ENCODE assay signal across 20 mouse cellular contexts in genomic region chr6:53653706-53654360, GRCm38 (mm10).
DNase-seq lines count a peak whose midpoint lies in the region; ATAC-seq and TF ChIP-seq lines count a peak whose summit lies in the region.
"Had no signal": no experiment of that assay in that cellular context is flagged by ENCODE, and none has a peak within 500 bp of the region (broad histone marks: within the 10 kb centered on the region; RNA-seq: fewer than 3 reads in every experiment).

No protein-coding gene starts in this region.

- no peak for DNase-seq in forebrain, embryonic 14.5 days (ENCODE audit: low spot score)
- no peak for DNase-seq in forebrain, postnatal 0 days
- peak; percentile 25 for DNase-seq in kidney, postnatal 0 days (ENCODE audit: low spot score)
- DNase-seq in embryonic facial prominence, embryonic 14.5 days (ENCODE audit: low spot score) = no peak
- DNase-seq in B cell, adult 2 months = no peak
- no peak for DNase-seq in midbrain, embryonic 11.5 days (ENCODE audit: low spot score, missing footprints)
- DNase-seq: adrenal gland, postnatal 14 days; cerebellum, adult 2 months; liver, embryonic 13.5 days; right cerebral cortex, postnatal 14 days; thymus, adult 18-20 months had no signal

- H3K27me3 ChIP-seq in forebrain, embryonic 14.5 days (replicated peaks; ENCODE audit: control insufficient read depth, insufficient read depth, low read length) = no peaks in the 10 kb centered on the region
- no peaks in the 10 kb centered on the region for H3K27me3 ChIP-seq in forebrain, postnatal 0 days (ENCODE audit: insufficient read depth, low read length)
- H3K27me3 ChIP-seq in kidney, postnatal 0 days (ENCODE audit: insufficient read depth, low read length) = no peaks in the 10 kb centered on the region
- no peaks in the 10 kb centered on the region for H3K27me3 ChIP-seq in kidney, embryonic 16.5 days (ENCODE audit: insufficient read depth, low read length)
- no peaks in the 10 kb centered on the region for H3K27me3 ChIP-seq in embryonic facial prominence, embryonic 14.5 days (replicated peaks; ENCODE audit: control insufficient read depth, insufficient read depth, low read length)
- 0 out of 2 replicates have a peak, but pooled peaks cover 3% of the 10 kb centered on the region for H3K27me3 ChIP-seq in limb, embryonic 12.5 days
- H3K27me3 ChIP-seq in midbrain, embryonic 11.5 days (ENCODE audit: control insufficient read depth, insufficient read depth, low read length) = no peaks in the 10 kb centered on the region
- H3K27me3 ChIP-seq: embryonic facial prominence, embryonic 13.5 days; liver, embryonic 13.5 days; midbrain, embryonic 12.5 days had no signal

- no peak overlapping the region for H3K4me3 ChIP-seq in forebrain, embryonic 14.5 days (ENCODE audit: low read depth, low read length)
- H3K4me3 ChIP-seq in forebrain, postnatal 0 days (ENCODE audit: low read depth, low read length) = no peak overlapping the region
- no peak overlapping the region for H3K4me3 ChIP-seq in kidney, postnatal 0 days (replicated peaks; ENCODE audit: low read depth, low read length)
- H3K4me3 ChIP-seq in kidney, embryonic 16.5 days (ENCODE audit: low read length) = no peak overlapping the region
- H3K4me3 ChIP-seq in embryonic facial prominence, embryonic 14.5 days (ENCODE audit: low read depth, low read length) = no peak overlapping the region
- H3K4me3 ChIP-seq in limb, embryonic 12.5 days (replicated peaks) = no peak overlapping the region
- H3K4me3 ChIP-seq in midbrain, embryonic 11.5 days (ENCODE audit: low read depth, low read length) = no peak overlapping the region
- H3K4me3 ChIP-seq: embryonic facial prominence, embryonic 13.5 days; forebrain, embryonic 10.5 days; liver, embryonic 13.5 days; midbrain, embryonic 12.5 days had no signal

- no peak overlapping the region for H3K27ac ChIP-seq in forebrain, embryonic 14.5 days (ENCODE audit: low read depth, low read length)
- no peak overlapping the region for H3K27ac ChIP-seq in forebrain, postnatal 0 days (ENCODE audit: low read depth, low read length)
- no peak overlapping the region for H3K27ac ChIP-seq in kidney, postnatal 0 days
- H3K27ac ChIP-seq in kidney, embryonic 16.5 days (ENCODE audit: low read length) = no peak overlapping the region
- 0 out of 2 replicates have a peak overlapping the region, but pooled peaks have one; percentile 18 for H3K27ac ChIP-seq in embryonic facial prominence, embryonic 14.5 days (replicated peaks; ENCODE audit: low read depth, low read length)
- H3K27ac ChIP-seq in limb, embryonic 12.5 days = peak overlapping the region; percentile 80
- H3K27ac ChIP-seq in midbrain, embryonic 11.5 days (ENCODE audit: low read depth, low read length) = no peak overlapping the region
- H3K27ac ChIP-seq: embryonic facial prominence, embryonic 13.5 days; forebrain, embryonic 10.5 days; liver, embryonic 13.5 days; macrophage; midbrain, embryonic 12.5 days had no signal

- H3K4me2 ChIP-seq in forebrain, embryonic 14.5 days (ENCODE audit: low read length) = no peak overlapping the region
- no peak overlapping the region for H3K4me2 ChIP-seq in forebrain, postnatal 0 days (ENCODE audit: low read depth)
- H3K4me2 ChIP-seq in kidney, postnatal 0 days (ENCODE audit: low read length) = no peak overlapping the region
- H3K4me2 ChIP-seq in kidney, embryonic 16.5 days (replicated peaks; ENCODE audit: low read depth, low read length) = no peak overlapping the region
- no peak overlapping the region for H3K4me2 ChIP-seq in embryonic facial prominence, embryonic 14.5 days (ENCODE audit: low read depth, low read length)
- H3K4me2 ChIP-seq in limb, embryonic 12.5 days = no peak overlapping the region
- H3K4me2 ChIP-seq in midbrain, embryonic 11.5 days = no peak overlapping the region
- H3K4me2 ChIP-seq: embryonic facial prominence, embryonic 13.5 days; heart, embryonic 11.5 days; liver, embryonic 13.5 days; midbrain, embryonic 12.5 days had no signal

- 68% methylated on average over 8 of the region's 8 CpGs for WGBS in forebrain, embryonic 14.5 days
- WGBS in forebrain, postnatal 0 days = 67% methylated on average over 8 of the region's 8 CpGs
- WGBS in kidney, postnatal 0 days = 56% methylated on average over 8 of the region's 8 CpGs
- 46% methylated on average over 8 of the region's 8 CpGs for WGBS in kidney, embryonic 16.5 days
- WGBS in embryonic facial prominence, embryonic 14.5 days = 61% methylated on average over 8 of the region's 8 CpGs
- 38% methylated on average over 8 of the region's 8 CpGs for WGBS in limb, embryonic 12.5 days
- 90% methylated on average over 8 of the region's 8 CpGs for WGBS in midbrain, embryonic 11.5 days

- no peaks in the 10 kb centered on the region for H3K36me3 ChIP-seq in forebrain, embryonic 14.5 days (ENCODE audit: control insufficient read depth, insufficient read depth, low read length)
- no peaks in the 10 kb centered on the region for H3K36me3 ChIP-seq in forebrain, postnatal 0 days (ENCODE audit: insufficient read depth)
- H3K36me3 ChIP-seq in kidney, postnatal 0 days (ENCODE audit: insufficient read depth, low read length) = no peaks in the 10 kb centered on the region
- H3K36me3 ChIP-seq in kidney, embryonic 16.5 days (ENCODE audit: insufficient read depth, low read length) = no peaks in the 10 kb centered on the region
- H3K36me3 ChIP-seq in embryonic facial prominence, embryonic 14.5 days (ENCODE audit: control insufficient read depth, insufficient read depth, low read length) = no peaks in the 10 kb centered on the region
- H3K36me3 ChIP-seq in limb, embryonic 12.5 days = no peaks in the 10 kb centered on the region; the same call in 1 of the 2 replicates
- H3K36me3 ChIP-seq in midbrain, embryonic 11.5 days (ENCODE audit: control insufficient read depth, insufficient read depth, low read length) = no peaks in the 10 kb centered on the region
- H3K36me3 ChIP-seq: embryonic facial prominence, embryonic 13.5 days; forebrain, embryonic 10.5 days; liver, embryonic 13.5 days; midbrain, embryonic 12.5 days had no signal

- ATAC-seq in forebrain, embryonic 14.5 days = 0 out of 2 replicates have a peak, but pooled peaks have one; percentile 15
- ATAC-seq in forebrain, postnatal 0 days = no peak
- ATAC-seq in kidney, postnatal 0 days (replicated peaks; ENCODE audit: low FRiP score, low read depth) = no peak
- ATAC-seq in kidney, embryonic 16.5 days (ENCODE audit: low FRiP score, low TSS enrichment) = no peak
- ATAC-seq in embryonic facial prominence, embryonic 14.5 days (ENCODE audit: low read depth) = no peak
- no peak for ATAC-seq in limb, embryonic 12.5 days (ENCODE audit: insufficient number of reproducible peaks, insufficient read depth, low FRiP score, low TSS enrichment, low read depth)
- ATAC-seq in midbrain, embryonic 11.5 days (ENCODE audit: low FRiP score) = no peak
- ATAC-seq: activated CD4-positive, CD25-positive, alpha-beta regulatory T cell, adult 4 months; hindbrain, embryonic 16.5 days had no signal

- no peak for TF ChIP-seq CTCF in forebrain, postnatal 0 days (IDR thresholded peaks at IDR 0.05; ENCODE audit: low read depth)
- no peak for TF ChIP-seq CTCF in kidney, postnatal 0 days (IDR thresholded peaks at IDR 0.05; ENCODE audit: low read depth)

- no peak overlapping the region for H3K9ac ChIP-seq in forebrain, embryonic 14.5 days (ENCODE audit: low read length)
- no peak overlapping the region for H3K9ac ChIP-seq in forebrain, postnatal 0 days
- no peak overlapping the region for H3K9ac ChIP-seq in kidney, postnatal 0 days (ENCODE audit: low read depth, low read length)
- H3K9ac ChIP-seq in kidney, embryonic 16.5 days (replicated peaks; ENCODE audit: low read length) = no peak overlapping the region
- H3K9ac ChIP-seq in embryonic facial prominence, embryonic 14.5 days (ENCODE audit: low read depth, low read length) = no peak overlapping the region
- no peak overlapping the region for H3K9ac ChIP-seq in limb, embryonic 12.5 days (replicated peaks)
- no peak overlapping the region for H3K9ac ChIP-seq in midbrain, embryonic 11.5 days (ENCODE audit: low read length)
- H3K9ac ChIP-seq: embryonic facial prominence, embryonic 13.5 days; liver, embryonic 13.5 days; midbrain, embryonic 12.5 days had no signal

- peaks cover 13% of the 10 kb centered on the region for H3K4me1 ChIP-seq in forebrain, embryonic 14.5 days (ENCODE audit: control insufficient read depth, insufficient read depth, low read length)
- H3K4me1 ChIP-seq in forebrain, postnatal 0 days (ENCODE audit: insufficient read depth) = no peaks in the 10 kb centered on the region
- H3K4me1 ChIP-seq in kidney, postnatal 0 days (replicated peaks; ENCODE audit: insufficient read depth, low read length) = peaks cover 6% of the 10 kb centered on the region; the same call in 1 of the 2 replicates
- H3K4me1 ChIP-seq in kidney, embryonic 16.5 days (ENCODE audit: insufficient read depth, low read length) = peaks cover 21% of the 10 kb centered on the region
- H3K4me1 ChIP-seq in embryonic facial prominence, embryonic 14.5 days (ENCODE audit: control insufficient read depth, insufficient read depth, low read length) = peaks cover 23% of the 10 kb centered on the region
- H3K4me1 ChIP-seq in limb, embryonic 12.5 days (replicated peaks) = peaks cover 52% of the 10 kb centered on the region
- no peaks in the 10 kb centered on the region for H3K4me1 ChIP-seq in midbrain, embryonic 11.5 days (ENCODE audit: control insufficient read depth, insufficient read depth, low read length)
- H3K4me1 ChIP-seq: liver, embryonic 13.5 days had no signal

- H3K9me3 ChIP-seq in forebrain, embryonic 14.5 days (replicated peaks; ENCODE audit: control insufficient read depth, low read length) = no peaks in the 10 kb centered on the region
- H3K9me3 ChIP-seq in forebrain, postnatal 0 days (ENCODE audit: low read length) = no peaks in the 10 kb centered on the region
- no peaks in the 10 kb centered on the region for H3K9me3 ChIP-seq in kidney, postnatal 0 days (replicated peaks; ENCODE audit: low read length)
- no peaks in the 10 kb centered on the region for H3K9me3 ChIP-seq in kidney, embryonic 16.5 days (ENCODE audit: low read length)
- H3K9me3 ChIP-seq in embryonic facial prominence, embryonic 14.5 days (ENCODE audit: control insufficient read depth, low read length) = no peaks in the 10 kb centered on the region
- H3K9me3 ChIP-seq in limb, embryonic 12.5 days = no peaks in the 10 kb centered on the region
- H3K9me3 ChIP-seq in midbrain, embryonic 11.5 days (ENCODE audit: control insufficient read depth, low read length) = no peaks in the 10 kb centered on the region
- H3K9me3 ChIP-seq: embryonic facial prominence, embryonic 13.5 days; forebrain, embryonic 10.5 days; liver, embryonic 13.5 days; midbrain, embryonic 12.5 days had no signal

Comparison
In these comparisons a context has a peak if more than half of its experiments do, and no peak if none do; other contexts are left out.
1. H3K27ac ChIP-seq: peak in embryonic facial prominence, embryonic 14.5 days (single experiment) and limb, embryonic 12.5 days (single experiment); none in forebrain, embryonic 14.5 days (single experiment), forebrain, postnatal 0 days (single experiment), kidney, postnatal 0 days (single experiment), kidney, embryonic 16.5 days (single experiment) and midbrain, embryonic 11.5 days (single experiment).